Mouse (Mus musculus) lung, embryonic 16.5 days (tissue): ENCODE measurements around the gene Sh2b1. TPM values are rescaled to one million over a fixed set of nuclear protein-coding genes. Genes with fewer than 3 reads are reported as not detected.
"Not testable (repeated sequence)": the region's sequence is repeated elsewhere in the genome, so short reads cannot be mapped to it uniquely, and the experiment has no call there.

Experiments
- ATAC-seq: fragments of 200-750 bp; cut with Nextera tagmentation; 2 replicates; pipeline ENCODE4 v1.8.0; 2017; ENCODE audit warnings: low read depth, mild to moderate bottlenecking, moderate library complexity
- H3K27ac ChIP-seq: fragments of 300-500 bp; sonication (generic); 2 replicates; pipeline ENCODE4 v1.5.1; 2014; ENCODE audit warnings: mild to moderate bottlenecking, control low read depth, low read length
- H3K27me3 ChIP-seq: fragments of 300-500 bp; sonication (generic); 2 replicates; pipeline ENCODE4 v1.6.1; 2014; ENCODE audit warnings: low read depth, low read length, mixed read lengths; ENCODE audit not compliant: control insufficient read depth, insufficient read depth
- H3K36me3 ChIP-seq: fragments of 300-500 bp; sonication (generic); 2 replicates; pipeline ENCODE4 v1.6.1; 2014; ENCODE audit warnings: low read length; ENCODE audit not compliant: control insufficient read depth, insufficient read depth
- H3K4me1 ChIP-seq: fragments of 300-500 bp; sonication (generic); replicated peaks from 2 replicates; pipeline ENCODE4 v1.6.1; 2014; ENCODE audit warnings: low read length, mixed read lengths; ENCODE audit not compliant: control insufficient read depth, insufficient read depth
- H3K4me2 ChIP-seq: fragments of 300-500 bp; sonication (generic); 2 replicates; pipeline ENCODE4 v1.6.1; 2014; ENCODE audit warnings: low read depth, low read length, control low read depth
- H3K4me3 ChIP-seq: fragments of 300-500 bp; sonication (generic); 2 replicates; pipeline ENCODE4 v1.5.1; 2014; ENCODE audit warnings: mild to moderate bottlenecking, low read length, control low read depth
- H3K9ac ChIP-seq: fragments of 300-500 bp; sonication (generic); 2 replicates; pipeline ENCODE4 v1.6.1; 2014; ENCODE audit warnings: low read length, control low read depth
- H3K9me3 ChIP-seq: fragments of 300-500 bp; sonication (generic); 2 replicates; pipeline ENCODE4 v1.6.1; 2016; ENCODE audit warnings: low read length; ENCODE audit not compliant: control insufficient read depth
- WGBS: fragments of 180-500 bp; shearing (Covaris S2); extraction: QIAGEN DNeasy Blood & Tissue Kit; methylation state at CpG from one replicate; pipeline ENCODE4 v1.1.7; 2014; 5-methylcytosine and 5-hydroxymethylcytosine counted together
- polyA plus RNA-seq: library from polyadenylated mRNA; unstranded; fragments of >200 nt; fragmentation: Nextera tagmentation; extraction: Ambion mirVana; gene quantifications from 2 replicates; pipeline ENCODE4 v1.2.1, GENCODE M21; 2015

The Sh2b1 gene
- polyA plus RNA-seq, 1 experiment from 2014 or later: 48.5 TPM

DNA sequence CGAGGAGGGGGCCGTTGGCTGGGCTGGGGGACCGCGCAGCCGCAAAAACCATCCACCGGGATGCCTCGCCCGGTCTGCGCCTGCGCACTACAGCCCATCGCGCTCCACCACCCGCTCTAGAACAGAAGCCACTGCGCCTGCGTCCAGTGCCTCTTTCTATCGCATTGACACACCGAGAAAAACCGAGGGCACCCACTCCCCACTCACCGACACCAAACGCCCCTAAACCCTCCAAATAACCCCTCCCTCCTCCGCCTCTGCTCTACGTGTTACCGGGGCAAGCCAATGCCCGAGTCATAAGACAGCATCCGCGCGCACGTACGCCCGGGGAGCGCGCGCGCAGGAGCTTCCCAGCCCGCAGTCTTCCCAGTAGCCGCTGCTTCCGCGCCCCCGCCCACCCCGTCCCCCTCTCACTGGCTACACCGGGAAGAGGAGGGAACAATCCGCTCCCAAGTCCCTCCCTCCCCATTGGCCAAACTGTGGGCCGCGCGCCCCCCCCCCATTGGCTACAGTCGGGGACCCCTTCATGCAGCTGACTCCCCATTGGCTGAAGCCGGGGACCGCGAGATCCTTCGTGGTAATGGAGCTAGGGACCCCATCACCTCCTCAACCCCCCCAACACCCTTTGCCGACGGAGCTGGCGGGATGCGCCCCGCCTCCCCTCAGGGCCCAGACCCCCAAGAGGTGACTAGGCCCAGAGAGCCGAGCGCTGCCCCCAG lies 27.0 kb upstream of the Sh2b1 start:
- peak overlapping the region; percentile 99 for H3K27ac ChIP-seq
- H3K4me2 ChIP-seq: peak overlapping the region; percentile 86
- H3K4me1 ChIP-seq: peaks cover 12% of the 10 kb centered on the region
- no peaks in the 10 kb centered on the region for H3K27me3 ChIP-seq
- peak overlapping the region; percentile 90 for H3K4me3 ChIP-seq
- ATAC-seq: peak; percentile 92
- H3K9ac ChIP-seq: peak overlapping the region; percentile 99
- WGBS: under 1% methylated on average over 44 of the region's 57 CpGs
- no peaks in the 10 kb centered on the region for H3K9me3 ChIP-seq
- peaks cover 38% of the 10 kb centered on the region for H3K36me3 ChIP-seq

DNA sequence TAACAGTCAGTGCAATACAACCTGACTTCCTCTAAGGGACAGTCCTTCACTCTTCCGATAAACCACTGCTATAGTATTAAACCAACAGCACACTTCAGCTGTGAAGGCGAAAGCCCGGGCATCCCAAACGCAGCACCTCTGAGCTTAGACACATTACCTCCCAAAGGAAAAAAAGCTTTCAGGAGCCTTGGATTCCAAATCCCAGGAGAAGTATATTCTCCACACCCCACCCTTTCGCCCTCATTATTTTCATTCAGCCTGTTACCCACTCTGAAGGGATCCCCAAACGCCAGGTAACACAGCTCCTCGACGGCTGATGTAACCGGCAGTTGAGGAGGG lies 26.4 kb upstream of the Sh2b1 start:
- no peaks in the 10 kb centered on the region for H3K27me3 ChIP-seq
- no peaks in the 10 kb centered on the region for H3K9me3 ChIP-seq
- no peak for ATAC-seq
- H3K4me3 ChIP-seq: peak overlapping the region; percentile 90
- peak overlapping the region; percentile 99 for H3K27ac ChIP-seq
- 3% methylated on average over 9 of the region's 9 CpGs for WGBS
- H3K36me3 ChIP-seq: peaks cover 43% of the 10 kb centered on the region
- peak overlapping the region; percentile 86 for H3K4me2 ChIP-seq
- peak overlapping the region; percentile 99 for H3K9ac ChIP-seq
- peaks cover 12% of the 10 kb centered on the region for H3K4me1 ChIP-seq

DNA sequence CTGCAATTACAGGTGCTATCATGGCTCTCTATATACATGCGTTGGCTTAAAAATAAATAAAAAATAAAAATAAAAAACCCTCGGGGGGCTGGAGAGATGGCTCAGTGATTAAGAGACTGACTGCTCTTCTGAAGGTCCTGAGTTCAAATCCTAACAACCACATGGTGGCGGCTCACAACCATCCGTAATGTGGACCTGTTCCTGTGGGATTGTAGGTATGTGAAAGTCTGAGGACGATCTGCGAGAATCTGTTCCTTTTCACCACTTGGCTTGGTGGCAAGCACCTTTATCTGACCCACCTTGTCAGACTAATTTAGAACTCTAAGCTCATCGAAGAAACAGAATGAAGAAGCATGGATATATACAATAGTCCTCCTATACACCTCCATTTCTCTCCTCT lies 24.2 kb upstream of the Sh2b1 start:
- no peak overlapping the region for H3K4me3 ChIP-seq
- WGBS: 89% methylated on average over 7 of the region's 7 CpGs

DNA sequence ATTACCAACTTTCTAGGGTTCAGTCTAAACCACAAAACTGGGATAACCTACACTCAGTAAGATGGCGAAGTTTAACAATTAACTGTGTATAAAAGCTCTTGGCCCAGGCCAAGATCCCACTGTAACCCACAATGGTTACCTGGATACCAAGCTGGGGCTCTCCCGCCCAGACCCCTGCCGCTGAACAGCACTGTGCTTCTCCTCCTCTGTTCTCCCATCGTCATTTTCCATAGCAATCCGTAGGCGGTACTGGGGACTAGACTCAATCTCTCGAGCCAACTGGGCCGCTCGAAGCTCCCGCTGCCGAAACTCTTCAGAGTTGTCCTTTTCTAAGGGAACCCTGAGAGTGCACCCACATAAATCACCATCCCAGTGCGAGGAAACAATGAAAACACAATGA lies 22.7 kb upstream of the Sh2b1 start:
- H3K36me3 ChIP-seq: peaks cover 77% of the 10 kb centered on the region
- peaks cover 7% of the 10 kb centered on the region for H3K4me1 ChIP-seq
- no peak overlapping the region for H3K4me3 ChIP-seq
- WGBS: 91% methylated on average over 12 of the region's 12 CpGs
- no peak overlapping the region for H3K9ac ChIP-seq
- no peak overlapping the region for H3K27ac ChIP-seq
- no peak for ATAC-seq
- no peaks in the 10 kb centered on the region for H3K27me3 ChIP-seq
- H3K4me2 ChIP-seq: no peak overlapping the region
- H3K9me3 ChIP-seq: no peaks in the 10 kb centered on the region

More for the DNA sequence above, 24.2 kb upstream of the Sh2b1 start:
- no peak overlapping the region for H3K27ac ChIP-seq
- H3K4me2 ChIP-seq: no peak overlapping the region
- peaks cover 63% of the 10 kb centered on the region for H3K36me3 ChIP-seq
- no peaks in the 10 kb centered on the region for H3K9me3 ChIP-seq
- H3K4me1 ChIP-seq: peaks cover 12% of the 10 kb centered on the region
- no peaks in the 10 kb centered on the region for H3K27me3 ChIP-seq
- ATAC-seq: no peak
- no peak overlapping the region for H3K9ac ChIP-seq

DNA sequence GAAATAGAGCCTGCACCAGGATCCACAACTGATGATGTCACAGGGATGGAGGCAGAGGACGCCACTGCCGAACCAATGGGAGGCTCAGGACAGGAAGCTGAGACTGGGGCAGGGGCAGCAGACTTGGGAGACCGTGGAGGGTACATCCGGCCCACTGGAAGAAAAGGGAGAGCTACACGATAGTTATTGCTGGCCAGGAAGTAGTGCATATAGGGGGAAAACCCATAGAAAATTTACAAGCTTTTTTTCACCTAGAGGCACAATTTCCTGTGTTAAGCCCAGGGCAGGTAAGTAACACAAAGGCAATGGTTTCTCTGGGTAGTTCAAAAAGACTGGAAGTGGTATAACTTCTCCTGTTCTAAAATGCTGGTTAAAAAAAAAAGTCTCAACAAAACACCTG lies 21.3 kb upstream of the Sh2b1 start:
- Histone ChIP-seq H3K4me3 (no peak overlapping the region), H3K4me1 (peaks cover 7% of the 10 kb centered on the region), H3K9me3 (no peaks in the 10 kb centered on the region), H3K27me3 (no peaks in the 10 kb centered on the region), H3K4me2 (no peak overlapping the region), H3K27ac (no peak overlapping the region), H3K36me3 (peaks cover 89% of the 10 kb centered on the region), H3K9ac (no peak overlapping the region)
- ATAC-seq: no peak
- 86% methylated on average over 5 of the region's 5 CpGs for WGBS

DNA sequence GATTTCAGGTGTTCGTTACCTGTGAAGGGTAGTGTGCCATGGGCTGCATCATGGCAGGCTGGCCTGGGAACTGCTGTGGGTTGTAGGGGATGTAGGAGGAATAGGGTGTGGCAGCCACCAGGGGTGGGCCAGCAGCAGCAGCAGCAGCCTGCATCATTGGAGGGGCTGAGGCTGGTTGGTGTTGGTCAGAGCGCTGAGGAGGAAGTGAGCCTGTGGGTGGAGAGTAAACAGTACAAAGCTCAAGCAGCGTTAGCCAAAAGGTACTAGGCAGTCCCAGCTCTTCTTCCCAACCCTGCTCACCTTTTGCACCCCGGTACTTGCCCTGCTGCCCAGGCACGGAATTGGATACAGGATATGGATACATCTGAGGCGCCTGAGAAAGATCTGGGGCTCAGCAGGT lies 18.9 kb upstream of the Sh2b1 start:
- no peak overlapping the region for H3K4me3 ChIP-seq
- H3K9me3 ChIP-seq: no peaks in the 10 kb centered on the region
- H3K36me3 ChIP-seq: peaks cover 74% of the 10 kb centered on the region
- ATAC-seq: no peak
- no peak overlapping the region for H3K27ac ChIP-seq
- no peak overlapping the region for H3K4me2 ChIP-seq
- WGBS: 80% methylated on average over 6 of the region's 6 CpGs
- no peaks in the 10 kb centered on the region for H3K27me3 ChIP-seq
- H3K9ac ChIP-seq: no peak overlapping the region
- H3K4me1 ChIP-seq: no peaks in the 10 kb centered on the region

DNA sequence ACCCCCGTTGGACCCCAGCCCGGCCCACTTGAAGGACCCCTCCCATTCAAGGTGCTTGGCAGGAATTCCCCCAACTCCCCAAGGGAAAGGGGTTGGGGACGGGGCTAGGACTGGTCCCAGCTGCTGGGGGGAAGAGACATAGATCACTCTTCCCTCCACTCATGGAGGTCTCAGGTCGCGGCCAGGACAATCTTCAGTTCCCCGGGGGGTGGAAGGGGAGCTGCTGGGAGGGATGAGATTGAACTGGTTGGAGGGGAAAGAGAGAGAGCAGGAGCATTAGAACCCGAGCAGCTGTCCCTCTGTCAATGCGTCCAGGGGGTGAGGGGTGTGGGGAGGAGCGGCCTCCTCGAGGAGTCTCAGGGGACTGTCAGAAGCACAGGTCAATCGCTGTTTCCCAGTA lies 16.7 kb upstream of the Sh2b1 start:
- Histone ChIP-seq H3K27me3 (no peaks in the 10 kb centered on the region), H3K4me3 (no peak overlapping the region), H3K9ac (no peak overlapping the region), H3K27ac (no peak overlapping the region), H3K4me2 (no peak overlapping the region), H3K9me3 (no peaks in the 10 kb centered on the region), H3K4me1 (peaks cover 7% of the 10 kb centered on the region), H3K36me3 (peaks cover 55% of the 10 kb centered on the region)
- ATAC-seq: no peak
- WGBS: 47% methylated on average over 11 of the region's 11 CpGs

DNA sequence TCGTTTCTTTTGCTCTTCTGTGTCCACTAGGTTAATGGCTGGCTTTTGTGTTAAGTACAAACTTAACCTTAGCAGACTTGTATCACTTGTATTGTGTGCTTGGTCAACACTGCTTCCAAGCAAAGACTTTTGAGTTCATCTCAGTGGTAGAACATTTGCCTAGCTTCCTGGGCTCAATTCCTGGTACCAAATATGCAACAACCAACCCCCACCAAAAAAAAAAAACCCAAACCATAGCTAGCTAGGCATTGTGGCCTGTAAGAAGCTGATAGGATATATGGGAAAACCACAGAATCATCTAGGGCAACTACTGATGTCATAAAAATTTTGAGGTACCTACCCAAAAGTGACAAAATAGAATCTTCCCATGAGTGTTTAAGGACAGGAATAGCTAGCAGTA lies 15.8 kb upstream of the Sh2b1 start:
- Histone ChIP-seq H3K4me1 (peaks cover 7% of the 10 kb centered on the region), H3K9me3 (no peaks in the 10 kb centered on the region), H3K27ac (no peak overlapping the region), H3K36me3 (peaks cover 46% of the 10 kb centered on the region), H3K9ac (no peak overlapping the region), H3K4me2 (no peak overlapping the region), H3K27me3 (no peaks in the 10 kb centered on the region), H3K4me3 (no peak overlapping the region)
- ATAC-seq: no peak
- 65% methylated on average over 1 of the region's 1 CpGs for WGBS

DNA sequence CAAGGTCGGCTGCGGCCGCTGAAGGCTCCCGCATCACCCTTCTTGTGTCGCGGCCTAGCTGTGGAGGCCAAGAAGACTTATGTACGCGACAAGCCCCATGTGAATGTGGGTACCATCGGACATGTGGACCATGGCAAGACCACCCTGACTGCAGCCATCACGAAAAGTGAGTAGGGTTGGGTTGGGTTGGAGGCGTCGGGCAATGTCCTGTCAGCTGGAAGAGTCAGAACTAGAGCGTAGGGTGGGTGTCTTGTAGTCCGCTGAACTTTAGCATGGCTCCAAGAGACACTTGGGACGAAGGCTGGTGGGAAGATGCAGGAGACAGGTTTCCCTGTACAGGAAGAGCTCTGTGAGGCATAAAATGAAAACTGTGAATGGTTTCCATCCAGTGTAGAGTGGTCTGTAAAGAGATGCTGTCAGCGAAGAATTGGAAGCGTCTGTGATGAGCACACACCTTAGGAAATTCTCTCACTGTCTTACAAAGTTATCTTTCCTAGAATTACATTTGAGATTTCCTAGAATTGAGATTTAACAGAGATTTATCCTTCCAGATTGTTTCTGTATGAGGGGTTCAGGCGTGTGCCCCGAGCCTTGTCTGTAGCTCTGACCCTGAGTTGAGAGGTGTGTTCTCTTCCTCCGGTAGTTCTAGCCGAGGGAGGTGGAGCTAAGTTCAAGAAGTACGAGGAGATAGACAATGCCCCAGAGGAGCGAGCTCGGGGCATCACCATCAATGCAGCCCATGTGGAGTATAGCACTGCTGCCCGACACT lies 12.6 kb upstream of the Sh2b1 start:
- not testable (repeated sequence) for ATAC-seq, H3K9me3 ChIP-seq, H3K27me3 ChIP-seq, H3K4me1 ChIP-seq
- Histone ChIP-seq H3K9ac (peak overlapping the region; percentile 77), H3K36me3 (peaks cover 16% of the 10 kb centered on the region), H3K4me3 (peak overlapping the region; percentile 75), H3K27ac (peak overlapping the region; percentile 20; the same call in 1 of the 2 replicates), H3K4me2 (peak overlapping the region; percentile 93)
- WGBS: 10% methylated on average over 21 of the region's 25 CpGs
